Mouse (Mus musculus): ENCODE data around the gene Ap3b1.

The Ap3b1 gene

DNA sequence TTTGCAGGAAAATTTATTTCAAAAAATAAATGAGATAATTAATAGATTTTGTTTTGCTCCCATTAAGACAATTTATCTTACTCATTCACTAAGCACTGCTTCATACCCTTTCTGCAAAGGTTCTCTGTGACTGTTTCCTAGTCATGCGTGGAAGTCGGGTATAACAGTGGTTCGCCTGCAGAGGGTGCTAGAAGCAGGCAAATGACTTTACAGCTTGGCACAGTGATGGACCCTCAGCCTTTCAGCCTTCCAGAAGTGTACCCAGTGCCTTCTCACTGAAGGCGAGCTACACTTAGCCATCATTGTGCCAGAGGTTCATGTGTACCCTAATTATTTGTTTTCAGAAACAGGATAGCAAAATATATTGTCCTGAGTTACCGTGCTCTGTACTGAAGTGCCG, 92.5 kb downstream of the Ap3b1 start:
- no peak for DNase-seq (ENCODE audit: low spot score in 2 of 2)

DNA sequence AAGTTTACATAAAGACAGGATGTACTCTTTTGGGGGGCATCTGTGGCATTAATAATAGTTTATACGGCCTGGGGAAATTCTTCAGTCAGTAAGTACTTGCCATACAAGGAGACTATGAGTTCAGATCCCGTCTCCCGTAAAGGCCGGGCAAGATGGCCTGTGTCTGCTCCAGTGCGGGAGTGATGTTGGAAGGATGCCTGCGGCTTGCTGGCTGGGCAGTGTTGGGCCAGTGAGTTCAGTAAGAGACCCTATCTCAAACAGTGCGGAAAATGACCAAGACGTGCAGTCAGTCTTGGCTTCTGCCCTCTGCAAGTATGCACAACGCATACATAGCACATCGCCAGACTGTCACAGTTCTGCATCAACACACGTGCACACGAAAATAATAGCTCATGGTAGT, 95.4 kb downstream of the Ap3b1 start:
- no peak for DNase-seq (ENCODE audit: low spot score in 2 of 2)

DNA sequence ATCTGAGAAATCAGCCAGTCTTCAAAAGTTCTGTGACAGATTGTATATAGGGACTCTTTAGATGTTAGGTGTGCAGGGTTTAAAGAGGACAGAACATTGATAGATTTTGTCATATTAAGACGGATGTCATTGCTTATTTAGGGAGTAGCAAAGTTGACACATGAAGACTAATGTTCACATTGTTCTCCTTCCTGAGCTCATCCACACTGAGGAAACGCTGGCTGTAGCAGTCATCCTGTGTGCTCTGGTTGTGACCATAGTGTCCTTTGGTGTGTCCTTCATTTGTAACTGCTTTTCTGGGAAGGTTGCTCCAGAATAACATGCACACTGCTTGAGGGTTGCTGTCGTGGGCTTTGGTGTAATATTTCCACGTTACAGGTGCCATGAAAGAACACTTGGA, 100.4 kb downstream of the Ap3b1 start:
- DNase-seq (ENCODE audit: low spot score in 2 of 2) = no peak

DNA sequence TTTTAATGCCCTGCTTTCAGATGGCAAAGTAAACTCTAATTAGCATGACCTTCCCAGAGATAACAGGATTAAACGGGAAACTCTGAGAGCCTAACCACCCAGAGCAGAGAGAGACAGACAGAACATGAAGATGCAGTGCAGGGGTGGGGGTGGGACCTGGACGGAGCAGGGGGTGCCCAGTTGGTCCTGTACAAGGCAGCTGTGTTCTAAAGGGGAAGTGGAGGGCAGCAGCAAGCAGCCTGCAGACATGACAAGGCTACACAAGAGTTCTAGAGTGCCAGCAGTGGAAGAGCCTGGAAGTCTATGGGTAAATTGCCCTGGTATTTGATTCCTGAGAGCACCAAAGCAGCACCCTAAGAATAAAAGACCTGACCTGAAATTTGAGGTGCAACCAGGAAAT, 105.5 kb downstream of the Ap3b1 start:
- no peak for DNase-seq (ENCODE audit: low spot score in 2 of 2)

DNA sequence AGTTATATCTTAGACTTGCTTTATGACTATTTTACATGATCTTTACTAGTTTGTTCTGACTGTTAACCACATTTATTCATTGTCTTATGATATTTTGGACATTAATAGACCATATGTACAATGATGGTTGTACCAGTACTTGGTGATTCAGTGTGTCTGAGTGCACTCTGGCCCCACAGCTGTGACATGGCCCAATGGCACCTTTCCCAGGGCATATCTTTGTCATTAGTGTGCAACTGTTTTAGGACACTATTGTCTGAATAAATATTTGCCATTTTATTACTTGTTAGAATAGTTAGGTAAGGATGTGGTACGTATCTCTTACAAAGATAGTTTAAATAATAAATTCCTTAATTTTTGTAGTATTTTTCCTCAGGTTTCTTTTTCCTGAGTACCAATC, 109.8 kb downstream of the Ap3b1 start:
- DNase-seq (ENCODE audit: low spot score in 2 of 2) = no peak

DNA sequence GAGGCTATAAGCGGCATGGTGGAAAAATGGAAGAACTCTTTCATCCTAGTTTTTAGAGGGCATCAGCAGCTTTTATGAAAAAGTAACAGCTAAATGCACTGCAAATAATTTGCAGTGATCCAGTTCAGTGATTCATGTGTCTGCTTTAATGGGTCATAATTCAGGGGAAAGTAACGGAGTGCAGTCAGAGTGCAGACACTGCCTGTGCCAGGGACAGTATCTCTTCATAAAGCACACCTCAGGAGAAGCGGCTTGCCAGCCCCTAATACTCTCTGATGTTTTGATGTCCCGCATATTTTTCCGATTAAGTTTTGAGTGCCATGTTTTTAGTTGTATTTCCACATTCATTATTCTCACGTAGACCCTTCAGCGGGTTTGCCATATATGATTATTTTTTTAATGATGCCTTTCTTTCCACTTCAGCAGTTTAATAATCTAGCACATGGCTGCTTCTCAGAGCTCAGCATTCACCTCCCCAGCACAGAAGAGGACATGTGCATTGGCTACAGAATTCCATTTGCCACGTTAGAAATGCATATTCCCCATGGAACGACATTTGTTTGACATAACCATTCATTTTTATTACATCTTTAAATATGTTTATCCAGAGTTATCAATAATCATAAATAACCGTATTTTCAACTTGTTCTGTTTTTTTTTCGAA, 112.4 kb downstream of the Ap3b1 start:
- no peak for DNase-seq (ENCODE audit: low spot score in 2 of 2)

DNA sequence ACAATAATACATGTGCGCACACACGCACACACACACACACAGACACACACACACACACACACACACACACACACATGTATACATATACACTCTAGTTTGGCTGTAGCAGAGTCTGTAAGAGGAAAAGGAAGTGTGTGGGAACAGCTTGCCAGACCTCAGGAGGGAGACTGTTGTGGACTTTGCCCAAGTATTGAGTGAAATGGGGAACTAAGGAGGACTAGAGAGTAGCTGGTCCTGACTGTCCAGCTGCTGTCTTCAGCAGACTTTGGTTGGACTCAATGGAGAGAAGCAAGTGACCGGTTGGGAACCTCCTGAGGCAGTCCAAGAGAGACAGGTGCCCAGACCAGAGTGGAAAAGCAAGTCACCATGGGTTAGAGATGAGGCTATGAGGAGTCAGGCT, 117.4 kb downstream of the Ap3b1 start:
- no peak for DNase-seq (ENCODE audit: low spot score in 2 of 2)

DNA sequence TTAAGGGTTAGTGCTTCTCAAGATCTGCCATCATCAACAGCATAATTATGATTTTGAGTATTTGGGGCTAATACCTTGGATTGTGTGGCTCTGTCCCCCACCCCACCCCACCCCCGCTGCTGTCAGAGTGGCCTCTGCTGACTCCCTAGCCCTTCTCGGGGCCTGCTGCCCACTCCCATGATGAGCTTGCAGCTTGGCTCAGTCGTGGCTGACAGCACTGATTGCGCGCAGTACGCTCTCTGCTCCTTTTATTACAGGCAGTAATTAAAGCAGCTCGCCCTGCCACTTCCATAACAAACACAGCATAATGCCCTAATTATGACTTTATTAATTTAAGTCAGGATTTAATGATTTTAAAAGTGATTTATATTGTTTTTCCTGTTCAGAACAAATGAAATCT, 121.5 kb downstream of the Ap3b1 start:
- DNase-seq (ENCODE audit: low spot score in 2 of 2) = no peak

DNA sequence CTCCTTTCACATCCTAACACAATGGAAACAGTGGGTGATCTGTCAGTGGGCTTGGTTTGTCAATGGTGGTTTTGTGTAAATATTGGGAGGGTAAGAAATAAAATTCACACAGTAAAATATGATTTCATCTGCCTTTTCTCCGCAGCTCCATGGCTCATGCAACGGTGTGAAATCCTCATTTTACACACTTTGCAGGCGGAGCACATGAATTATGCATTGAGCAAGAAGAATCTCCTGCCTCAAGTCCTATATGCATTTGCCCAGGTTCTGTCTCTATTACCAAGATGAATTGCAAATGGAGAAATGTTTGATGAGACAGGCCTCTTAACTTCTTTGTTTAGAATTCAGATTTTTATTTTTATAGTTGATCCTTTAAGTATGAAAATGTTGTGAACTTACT, 131.9 kb downstream of the Ap3b1 start:
- DNase-seq (ENCODE audit: low spot score in 2 of 2) = no peak

DNA sequence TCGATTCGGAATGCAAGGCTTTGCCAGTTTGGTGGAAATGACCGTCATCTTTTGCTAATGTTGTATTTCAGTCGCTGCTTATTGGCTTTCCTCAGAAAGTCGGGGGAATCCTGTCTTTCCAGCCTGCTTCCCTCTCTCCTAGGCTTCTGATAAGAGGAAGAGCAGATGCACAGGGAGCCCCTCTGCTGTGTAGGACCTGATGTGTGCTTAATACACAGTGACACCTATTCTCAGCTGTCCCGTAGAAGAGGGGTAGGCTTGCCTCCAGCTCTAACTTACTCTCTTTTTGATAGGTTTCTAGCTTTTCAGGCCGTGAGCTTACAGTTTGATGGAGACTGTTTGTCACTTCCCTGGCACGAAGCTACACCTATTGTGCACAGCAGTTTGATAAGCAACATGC, 132.4 kb downstream of the Ap3b1 start:
- no peak for DNase-seq (ENCODE audit: low spot score in 2 of 2)

DNA sequence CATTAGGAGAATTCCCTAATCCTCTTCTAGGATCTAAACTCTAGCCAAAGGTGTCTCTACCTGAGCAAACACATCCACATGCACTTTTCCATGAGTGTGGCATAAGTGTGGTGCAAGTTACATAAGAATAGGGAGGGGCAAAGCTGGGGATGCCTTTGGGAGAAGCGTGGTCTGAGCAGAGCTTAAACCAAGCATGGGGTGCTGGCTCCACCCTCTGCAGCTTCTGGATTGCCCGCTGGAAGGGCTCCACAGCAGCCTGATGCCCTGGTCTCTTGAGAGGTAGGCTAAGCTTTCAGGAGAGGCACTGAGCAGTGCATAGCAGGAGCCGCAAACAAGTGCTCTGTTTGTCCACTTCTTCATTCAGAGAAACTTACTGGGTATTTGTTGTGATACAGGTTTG, 138.8 kb downstream of the Ap3b1 start:
- no peak for DNase-seq (ENCODE audit: low spot score in 2 of 2)

DNA sequence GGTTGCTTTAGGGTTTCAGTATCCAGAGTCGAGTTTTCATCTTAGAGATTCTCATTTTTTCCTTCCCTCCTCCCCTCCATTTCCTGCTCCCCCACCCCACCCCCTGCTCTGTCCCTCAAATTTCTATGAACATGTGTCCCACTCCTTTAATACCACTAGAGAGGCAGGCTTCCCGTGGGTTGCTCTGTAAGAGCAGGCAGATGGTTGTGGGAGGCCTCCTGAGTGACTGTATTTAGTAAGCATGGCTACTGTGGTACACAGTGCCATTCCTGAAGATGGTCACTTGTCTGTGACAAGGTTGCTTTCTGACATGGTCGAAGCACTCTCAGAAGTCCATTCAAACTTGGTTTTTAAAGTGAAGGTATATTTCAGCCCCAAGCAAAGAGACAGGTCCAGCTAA, 147.7 kb downstream of the Ap3b1 start:
- no peak for DNase-seq (ENCODE audit: low spot score in 2 of 2)

DNA sequence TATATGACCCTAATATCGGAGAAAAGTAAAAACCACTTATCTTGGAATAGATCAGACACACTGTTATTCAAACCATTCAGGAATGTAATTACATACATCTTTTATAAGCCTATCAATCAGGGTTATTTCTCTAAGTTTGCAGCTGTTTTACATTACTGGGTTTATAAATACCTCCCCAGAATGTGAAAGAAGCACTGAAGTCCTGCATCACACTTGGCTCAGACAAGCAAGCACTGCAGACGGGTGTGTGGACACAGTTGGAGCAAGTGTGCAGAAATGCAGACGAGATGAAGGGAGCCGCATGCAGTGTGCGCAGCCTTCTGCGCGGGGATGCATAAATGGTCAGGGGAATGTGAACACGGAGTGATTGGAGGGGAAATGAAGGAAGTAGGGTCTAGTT, 149.6 kb downstream of the Ap3b1 start:
- DNase-seq (ENCODE audit: low spot score in 2 of 2) = no peak

DNA sequence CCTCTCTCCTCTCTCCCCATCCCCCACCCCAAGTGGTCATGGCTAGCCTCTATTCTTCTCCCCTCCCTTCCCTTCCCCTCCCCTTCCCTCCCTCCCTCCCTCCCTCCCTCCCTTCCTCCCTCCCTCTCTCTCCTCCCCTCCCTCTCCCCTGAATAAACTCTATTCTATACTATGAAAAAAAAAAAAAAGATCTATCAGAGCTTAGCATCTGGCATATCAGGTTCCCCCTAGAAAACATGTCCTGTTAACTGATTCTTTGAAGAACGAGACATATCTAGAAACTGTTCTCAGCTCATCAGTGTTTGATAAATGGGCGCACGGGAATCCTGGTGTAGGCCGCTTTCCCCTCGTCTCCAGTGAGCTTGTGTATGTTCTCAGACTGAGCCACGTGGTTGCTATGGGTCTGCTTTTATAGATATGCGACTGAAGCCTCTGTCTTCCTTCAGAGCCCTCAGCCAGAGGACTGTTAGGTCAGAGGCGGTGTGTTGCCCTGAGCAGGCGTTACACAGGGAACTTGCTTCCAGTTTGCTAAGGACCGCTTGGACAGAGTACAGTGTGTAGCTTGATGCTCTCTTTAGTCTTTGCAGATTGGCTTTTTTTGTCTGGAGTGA, 154.5 kb downstream of the Ap3b1 start:
- DNase-seq (ENCODE audit: low spot score in 2 of 2) = no peak

DNA sequence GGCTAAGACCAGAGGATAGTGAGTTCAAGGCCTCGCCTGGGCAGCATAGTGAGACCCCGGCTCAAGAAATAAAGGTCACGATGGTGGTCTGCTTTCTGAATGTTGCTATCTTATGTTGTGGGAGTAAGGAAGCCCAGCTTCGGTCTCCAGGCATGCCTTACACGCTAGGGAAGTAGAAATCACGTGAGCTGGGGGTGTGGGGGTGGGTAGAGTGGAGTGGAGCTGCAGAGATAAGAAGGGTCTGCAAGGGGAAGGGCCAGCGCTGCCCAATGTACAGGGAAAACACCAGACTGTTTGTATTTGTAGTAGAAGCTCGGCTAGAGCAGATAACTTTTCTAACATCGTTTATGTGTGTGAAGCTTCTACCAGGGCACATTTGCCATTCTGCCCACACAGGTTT, 155.1 kb downstream of the Ap3b1 start:
- DNase-seq (ENCODE audit: low spot score in 2 of 2) = no peak

DNA sequence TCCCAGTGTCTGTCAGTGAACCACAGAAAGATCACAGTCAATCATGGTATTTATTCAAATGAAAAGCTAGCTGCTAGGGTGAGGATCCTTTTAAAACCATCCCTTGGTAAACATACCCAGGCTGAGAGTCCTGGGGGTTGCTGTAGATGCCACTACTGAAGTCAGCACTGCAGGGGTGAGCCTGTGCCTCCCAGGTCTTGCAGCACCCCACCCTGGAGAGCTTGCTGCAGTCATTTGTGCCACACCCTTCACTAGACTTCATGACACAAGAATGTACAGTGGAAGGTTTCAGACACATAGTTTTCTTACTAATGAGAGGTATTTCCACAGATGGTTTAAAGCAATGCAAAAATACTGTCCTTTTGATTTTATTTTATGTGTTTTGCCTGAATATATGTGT, 156.2 kb downstream of the Ap3b1 start:
- DNase-seq (ENCODE audit: low spot score in 2 of 2) = no peak

DNA sequence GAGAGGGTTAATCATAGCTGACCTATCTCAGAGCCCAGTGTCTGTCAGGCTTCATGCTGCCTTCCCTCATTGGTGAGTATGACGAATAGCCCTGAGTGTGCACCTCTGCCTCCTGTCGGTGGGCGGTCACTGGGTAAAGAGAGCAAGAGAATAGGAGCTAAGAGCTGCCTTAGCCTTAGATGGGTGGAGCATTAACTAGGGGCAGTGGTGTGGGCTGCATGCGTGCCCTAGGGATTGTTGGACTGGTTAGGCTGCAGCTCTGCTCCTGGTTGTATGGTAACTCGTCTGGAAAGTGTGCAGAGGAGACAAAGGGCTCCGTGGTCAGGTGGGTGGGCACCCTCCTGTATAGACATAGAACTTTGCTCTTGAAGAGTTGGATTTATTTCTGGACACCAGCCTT, 157.8 kb downstream of the Ap3b1 start:
- no peak for DNase-seq (ENCODE audit: low spot score in 2 of 2)

DNA sequence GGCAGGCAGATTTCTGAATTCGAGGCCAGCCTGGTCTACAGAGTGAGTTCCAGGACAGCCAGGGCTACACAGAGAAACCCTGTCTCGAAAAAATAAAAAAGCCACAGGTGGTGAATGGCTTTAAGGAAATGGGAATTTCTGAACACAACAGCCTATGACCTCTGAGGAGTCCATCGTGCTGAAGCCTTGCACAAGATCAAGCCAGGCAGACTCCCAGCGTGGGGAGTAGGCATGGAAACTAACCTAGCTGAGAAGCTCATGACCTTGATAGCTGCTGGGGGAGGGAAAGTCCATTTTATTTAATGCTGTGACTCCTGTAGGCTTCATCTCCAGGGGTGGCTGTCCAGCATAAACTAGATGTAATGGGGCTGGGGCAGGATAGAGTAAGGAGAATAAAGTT, 159.4 kb downstream of the Ap3b1 start:
- no peak for DNase-seq (ENCODE audit: low spot score in 2 of 2)

DNA sequence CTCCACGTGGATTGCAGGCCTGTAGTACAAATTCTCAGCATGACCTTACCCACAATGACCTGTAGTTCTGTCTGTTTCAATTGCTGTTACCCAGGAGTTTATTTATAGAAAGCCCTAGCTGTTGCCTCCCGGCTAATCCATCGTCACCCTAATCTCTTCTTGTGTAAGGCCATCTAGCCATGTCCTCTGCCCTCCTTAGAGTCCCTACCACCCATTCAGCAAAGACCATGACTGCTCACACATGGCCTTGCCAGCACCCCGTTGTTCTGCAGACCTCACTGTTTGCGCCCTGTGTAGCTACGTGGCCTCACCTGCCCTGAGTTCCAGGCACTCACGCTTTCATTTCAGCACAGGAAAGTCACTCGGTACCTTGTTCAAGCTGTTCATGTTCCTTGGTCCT, 160.5 kb downstream of the Ap3b1 start:
- DNase-seq (ENCODE audit: low spot score in 2 of 2) = no peak

DNA sequence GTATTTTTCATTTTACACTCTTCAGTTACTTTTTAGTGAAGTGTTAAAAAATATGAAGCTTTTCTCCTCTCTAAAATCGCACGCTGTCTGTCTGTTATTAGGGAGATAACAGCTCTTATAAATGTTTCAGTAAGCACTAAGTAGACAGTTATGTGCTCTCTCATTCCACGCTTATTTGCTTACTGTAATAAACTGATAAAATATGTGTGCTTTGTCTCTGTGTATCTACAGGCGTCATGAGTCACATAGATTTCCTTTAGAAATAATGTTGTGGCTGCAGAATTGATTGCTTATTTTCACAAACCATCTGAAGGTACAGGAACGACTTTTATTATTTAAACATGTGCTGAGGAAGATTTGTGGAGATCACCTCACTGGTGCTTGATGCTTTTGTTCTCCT, 164.5 kb downstream of the Ap3b1 start:
- no peak for DNase-seq (ENCODE audit: low spot score in 2 of 2)

DNA sequence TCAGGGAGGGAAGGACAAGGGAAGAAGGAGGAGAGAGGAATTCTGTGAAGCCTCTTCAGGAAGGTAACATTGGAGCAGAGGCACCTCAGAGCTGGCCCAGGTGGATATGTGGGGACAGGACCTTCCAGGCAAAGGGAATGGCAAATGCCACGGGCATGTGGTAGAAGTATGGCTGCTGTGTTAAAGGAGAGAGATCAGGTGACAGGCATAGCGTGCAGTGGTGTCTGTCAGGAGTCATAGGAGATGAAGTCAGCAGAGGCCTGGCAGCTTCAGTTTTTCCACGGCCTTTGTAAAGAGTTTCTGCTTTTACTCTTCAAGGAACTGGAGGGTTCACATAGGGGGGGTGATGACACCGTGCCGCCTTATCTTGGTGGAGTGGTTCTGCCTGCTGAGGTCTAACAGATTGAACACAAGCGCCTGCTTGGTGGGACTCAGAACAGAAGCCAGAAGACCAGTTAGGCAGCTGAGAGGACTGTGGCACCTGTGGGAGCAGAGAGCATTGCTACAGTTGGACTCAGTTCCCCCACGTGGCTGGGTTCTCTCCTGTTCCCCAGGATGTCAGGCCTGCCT, 166.0 kb downstream of the Ap3b1 start:
- DNase-seq (ENCODE audit: low spot score in 2 of 2) = no peak

DNA sequence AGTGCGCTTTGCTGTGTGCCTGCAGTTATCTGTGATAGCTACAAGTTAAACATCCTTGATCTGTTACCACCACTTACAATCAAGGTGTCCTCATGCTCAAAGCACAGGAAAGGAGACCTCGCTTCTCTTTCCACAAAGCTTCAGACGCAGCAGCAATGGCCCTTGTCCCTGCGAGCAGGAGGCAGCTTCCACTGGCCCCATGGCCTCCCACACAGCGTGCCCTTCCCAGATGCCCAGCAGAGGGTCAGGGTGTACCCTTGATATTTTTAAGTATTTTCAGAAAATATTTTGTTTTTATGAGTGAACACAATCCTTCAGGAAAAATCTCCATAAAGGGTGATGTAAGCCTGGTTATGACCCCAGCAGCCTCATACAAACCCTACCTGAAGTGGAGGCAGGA, 170.4 kb downstream of the Ap3b1 start:
- DNase-seq (ENCODE audit: low spot score in 2 of 2) = no peak

DNA sequence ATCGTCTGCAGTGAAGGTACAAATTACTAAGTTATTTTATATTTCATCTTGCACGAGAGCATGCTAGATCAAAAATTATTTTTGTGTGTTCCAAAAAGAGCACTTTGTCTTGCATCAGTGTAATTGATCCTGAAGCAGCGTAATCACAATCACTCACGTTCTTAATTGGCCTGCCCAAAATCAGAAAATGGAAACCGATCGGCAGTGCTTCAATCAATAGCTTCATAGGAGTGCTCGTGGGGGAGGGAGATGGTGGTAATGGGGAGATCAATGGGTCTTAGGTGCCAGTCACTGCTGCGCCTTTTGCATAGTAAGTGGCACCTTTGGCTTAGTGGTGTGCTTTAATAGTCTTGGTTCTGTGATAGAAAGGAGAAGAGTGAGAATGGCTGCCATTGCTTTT, 174.8 kb downstream of the Ap3b1 start:
- no peak for DNase-seq (ENCODE audit: low spot score in 2 of 2)

DNA sequence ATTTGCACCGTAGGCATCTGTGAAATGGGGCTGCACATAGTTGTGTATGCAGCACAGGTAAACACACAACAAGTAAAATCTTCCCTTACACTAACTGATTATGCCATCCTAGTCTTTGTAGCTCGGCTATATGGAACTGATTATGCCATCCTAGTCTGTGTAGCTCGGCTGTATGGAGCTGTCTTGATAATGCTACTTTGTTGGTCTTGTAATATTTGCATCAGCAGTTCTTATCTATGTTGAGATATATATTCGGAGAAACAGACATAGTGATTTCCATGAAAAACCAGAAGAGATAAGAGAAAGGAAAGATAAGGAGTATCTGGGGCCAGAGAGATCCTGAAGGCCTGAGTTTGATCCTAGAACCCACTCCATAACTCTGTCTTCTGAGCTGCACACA, 178.6 kb downstream of the Ap3b1 start:
- no peak for DNase-seq (ENCODE audit: low spot score in 2 of 2)

Data from urinary bladder, adult 18-20 months (tissue).